Mouse (Mus musculus) urinary bladder, postnatal 25 days (tissue): ENCODE results near the gene Utp4.
"Not testable (repeated sequence)": the region's sequence is repeated elsewhere in the genome, so short reads cannot be mapped to it uniquely, and the experiment has no call there.

Source experiments
- DNase-seq: peaks from one replicate; pipeline ENCODE4 v3.0.0; 2022; ENCODE audit warnings: low spot score

The Utp4 gene

GRCm38 (mm10) chr8:106893481-106894156 is at the start of gene Utp4:
Utp4 (plus strand) TSS chr8:106893636.
- DNase-seq: peak; percentile 89

DNA sequence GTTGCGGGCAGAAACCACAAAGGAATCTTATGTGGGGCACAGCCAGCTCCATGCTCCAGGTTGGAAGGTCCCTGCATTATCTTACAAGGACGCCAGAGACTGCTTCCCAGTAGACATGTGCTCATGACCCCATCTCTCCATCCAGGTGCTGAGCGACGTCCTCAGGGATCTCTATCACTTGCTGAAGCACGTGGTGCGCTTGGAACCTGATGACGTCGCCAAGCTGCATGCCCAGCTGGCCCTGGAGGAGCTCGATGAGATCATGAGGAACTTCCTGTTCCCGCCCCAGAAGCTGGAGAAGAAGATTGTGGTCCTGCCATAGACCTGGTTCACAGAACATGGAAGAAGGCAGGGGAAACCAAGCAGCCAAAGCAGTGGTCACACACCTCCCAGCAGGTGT is 43.4 kb upstream of the Utp4 start:
- no peak for DNase-seq

DNA sequence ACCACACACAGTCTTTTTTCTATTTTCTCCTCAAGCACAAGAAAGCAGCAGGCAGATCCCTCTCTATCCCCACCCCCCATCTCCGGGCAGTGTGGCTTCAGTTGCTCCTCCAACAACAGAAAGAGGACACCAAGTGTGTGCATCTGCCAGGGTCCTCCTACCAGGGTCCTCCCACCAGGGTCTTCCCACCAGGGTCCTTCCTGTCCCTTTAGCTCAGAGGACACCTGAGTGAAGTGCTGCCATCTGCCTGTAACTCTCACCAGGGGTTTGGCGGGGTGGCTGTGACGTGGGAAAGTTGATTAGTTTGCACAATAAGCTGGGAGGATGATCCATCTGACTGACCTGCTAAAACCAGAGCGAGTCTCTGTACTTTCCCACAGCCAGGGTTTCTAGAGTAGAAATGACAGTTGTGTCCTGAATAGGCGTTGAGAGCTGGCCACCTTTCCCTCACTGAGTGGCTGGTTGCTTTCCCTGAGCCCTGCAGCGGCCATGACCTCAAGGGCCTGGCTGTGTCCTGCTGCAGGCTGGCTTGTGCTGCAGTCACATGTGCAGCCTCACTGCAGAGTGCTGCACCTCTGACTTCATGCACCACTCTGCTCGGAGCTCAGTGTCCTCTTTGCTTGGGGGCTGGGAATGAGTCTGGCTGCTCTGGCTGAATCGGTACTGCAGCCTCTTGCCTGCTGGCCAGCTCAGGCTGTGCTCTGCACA is 38.7 kb upstream of the Utp4 start:
- no peak for DNase-seq

DNA sequence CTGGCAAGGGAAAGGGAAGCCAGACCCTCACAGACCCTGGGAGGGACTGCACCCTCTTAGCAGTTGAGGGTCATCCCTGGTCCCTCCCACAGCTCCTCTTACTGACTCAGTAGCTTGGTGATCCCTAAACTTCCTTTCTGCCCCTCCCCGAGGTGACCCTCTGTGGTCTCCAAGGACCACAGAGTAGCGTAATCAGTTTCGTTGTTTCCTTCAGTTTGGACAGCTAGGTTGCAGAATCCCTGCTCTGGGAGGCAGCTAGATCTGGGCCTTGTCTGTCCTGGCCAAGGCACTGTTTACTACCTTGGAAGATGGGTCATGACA is 38.2 kb upstream of the Utp4 start:
- DNase-seq: no peak

DNA sequence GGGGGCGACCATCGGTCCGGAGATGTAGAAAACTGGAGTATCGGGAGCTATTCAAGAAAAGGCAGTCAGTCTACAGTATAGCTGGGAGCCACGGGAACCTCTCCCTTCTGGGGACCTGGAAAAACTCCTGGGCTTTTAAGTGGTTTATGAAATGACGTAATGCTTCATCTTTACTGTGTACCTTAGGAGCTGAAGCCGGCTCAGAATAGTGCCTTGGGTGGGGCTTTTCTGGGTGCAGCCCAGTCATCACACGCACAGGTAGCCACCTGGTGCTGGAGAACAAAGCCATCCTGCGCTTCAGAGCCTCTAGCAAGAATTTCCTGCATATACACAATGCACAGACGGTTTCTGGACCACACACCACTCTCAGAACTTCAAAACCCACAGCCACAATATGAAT is 30.6 kb upstream of the Utp4 start:
- no peak for DNase-seq

GRCm38 (mm10) chr8:106865354-106865753 is 28.1 kb upstream of the Utp4 start:
- no peak for DNase-seq

DNA sequence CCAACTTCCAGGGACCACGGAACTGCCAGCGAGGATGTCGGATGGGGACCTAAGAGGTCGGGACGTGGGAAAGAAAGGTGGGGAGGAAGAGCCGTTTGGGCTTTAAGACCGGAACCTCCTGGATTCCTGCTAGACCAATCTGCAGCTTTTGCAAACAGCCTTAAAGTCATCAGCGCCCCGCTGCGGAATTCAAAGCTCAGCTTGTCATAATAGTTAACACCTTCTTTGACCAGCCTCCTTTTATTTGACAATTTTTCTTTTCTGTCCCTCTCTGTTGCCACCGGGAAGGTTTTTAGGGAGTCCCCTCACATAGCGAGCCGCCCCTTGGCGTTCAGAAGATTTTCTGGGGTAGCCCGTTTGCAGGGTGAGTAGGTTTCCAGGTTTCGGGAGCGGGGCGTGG is 23.4 kb upstream of the Utp4 start, which contains the start of gene Has3:
Has3 (plus strand) TSS at position 192 of the 400 bp plus-strand sequence.
- DNase-seq: no peak

GRCm38 (mm10) chr8:106870537-106871327 is 22.7 kb upstream of the Utp4 start:
- peak; percentile 55 for DNase-seq

DNA sequence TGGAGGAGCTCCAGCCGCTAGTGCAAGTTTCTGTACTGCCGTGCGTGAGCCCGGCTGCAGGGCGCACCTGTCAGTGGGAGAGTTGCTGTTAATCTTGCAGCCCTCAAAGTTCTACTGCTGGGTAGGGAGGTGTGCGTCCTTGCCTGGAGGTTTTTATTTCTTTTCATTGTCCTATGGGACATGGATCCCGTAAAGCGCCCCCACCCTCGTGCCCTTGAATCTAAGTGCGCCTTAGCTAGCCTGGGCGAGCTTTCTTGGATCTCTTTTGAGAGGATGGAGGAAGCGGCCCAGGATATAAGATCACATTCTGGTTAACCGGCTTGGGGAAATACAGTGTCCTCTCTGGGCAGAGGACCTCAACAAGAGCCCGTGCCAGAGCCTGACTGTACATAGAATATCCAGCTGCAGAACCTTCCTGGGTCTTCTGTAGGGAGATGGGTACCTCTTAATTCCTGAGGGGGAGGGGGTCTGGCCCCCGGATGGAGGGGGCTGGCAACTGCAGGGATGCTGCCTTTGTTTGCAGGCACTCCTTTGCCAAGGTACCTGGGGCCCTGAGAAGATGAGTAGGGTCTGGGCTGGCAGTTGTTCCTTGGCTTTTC is 22.0 kb upstream of the Utp4 start:
- DNase-seq: no peak

DNA sequence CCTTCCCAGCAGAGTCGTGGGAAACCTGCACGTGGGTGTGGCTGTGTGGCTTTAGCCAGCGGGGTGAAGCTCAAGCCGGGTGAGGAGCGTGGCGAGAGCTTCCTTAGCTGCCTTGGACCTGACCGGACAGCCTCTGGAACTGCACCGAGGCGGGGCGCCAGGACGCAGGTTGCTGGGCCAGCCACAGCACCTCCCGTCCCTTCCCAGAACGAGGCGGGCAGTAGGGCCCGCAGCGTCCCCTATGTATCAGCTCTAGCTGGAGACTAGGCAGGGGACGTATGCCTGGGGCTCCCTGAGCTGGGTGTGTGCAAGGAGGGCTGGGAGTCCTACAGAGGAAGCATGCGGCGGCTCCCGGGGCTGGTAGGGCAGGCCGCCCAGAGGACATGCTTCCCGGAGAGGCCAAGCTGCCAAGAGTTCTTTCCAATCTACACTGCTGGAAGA is 21.5 kb upstream of the Utp4 start:
- DNase-seq: peak; percentile 46

GRCm38 (mm10) chr8:106872454-106873034 is 20.9 kb upstream of the Utp4 start:
- DNase-seq: no peak

- no peak for DNase-seq
Observed at GRCm38 (mm10) chr8:106880121-106880707, 13.2 kb upstream of the Utp4 start.

DNA sequence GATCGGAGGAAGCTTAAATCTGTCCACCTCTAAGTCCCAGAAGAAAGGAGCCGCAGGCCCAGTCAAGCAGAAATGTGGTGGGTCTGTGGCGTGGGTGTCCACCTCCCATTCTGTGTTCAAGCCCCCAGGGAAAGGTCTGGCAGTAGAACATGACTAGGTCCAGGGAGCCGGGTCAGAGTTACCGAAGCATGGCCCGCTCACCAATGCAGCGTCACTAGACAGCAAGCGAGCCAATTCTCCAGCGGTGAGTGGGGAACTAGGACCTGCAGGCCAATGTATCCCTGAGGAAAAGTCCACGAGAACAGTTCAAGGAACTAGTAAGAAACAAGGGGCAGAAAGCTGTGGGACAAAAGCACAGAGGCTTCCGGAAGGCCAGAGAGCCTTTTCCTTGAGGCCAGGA is 9.3 kb upstream of the Utp4 start:
- DNase-seq: not testable (repeated sequence)

DNA sequence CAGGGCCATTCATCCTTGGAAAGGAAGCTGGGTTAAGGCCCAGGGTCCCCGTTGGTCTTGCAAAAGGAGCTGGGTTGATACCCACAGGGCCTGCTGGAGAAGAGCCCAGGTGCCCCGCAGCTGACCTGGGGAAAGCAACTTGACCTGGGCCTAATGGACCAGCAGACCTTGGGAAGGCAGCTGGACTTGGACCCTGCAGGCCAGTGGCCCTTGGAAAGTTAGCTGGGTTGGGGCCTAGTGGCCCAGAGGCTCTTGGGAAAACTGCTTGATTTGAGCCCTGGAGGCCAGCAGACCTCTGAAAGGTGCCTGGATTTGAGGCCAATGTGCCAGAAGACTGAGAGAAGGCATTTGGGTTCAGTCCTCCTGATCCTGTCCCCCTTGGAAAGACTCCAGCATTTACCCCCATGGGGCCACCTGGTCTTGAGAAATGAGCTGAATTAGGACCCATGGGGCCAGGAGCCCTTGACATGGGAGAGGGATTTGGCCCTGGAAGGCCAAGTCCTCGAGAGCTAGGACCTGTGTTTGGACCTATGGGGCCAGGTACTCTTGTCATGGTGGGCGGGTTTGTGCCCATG is 8.5 kb upstream of the Utp4 start:
- not testable (repeated sequence) for DNase-seq

DNA sequence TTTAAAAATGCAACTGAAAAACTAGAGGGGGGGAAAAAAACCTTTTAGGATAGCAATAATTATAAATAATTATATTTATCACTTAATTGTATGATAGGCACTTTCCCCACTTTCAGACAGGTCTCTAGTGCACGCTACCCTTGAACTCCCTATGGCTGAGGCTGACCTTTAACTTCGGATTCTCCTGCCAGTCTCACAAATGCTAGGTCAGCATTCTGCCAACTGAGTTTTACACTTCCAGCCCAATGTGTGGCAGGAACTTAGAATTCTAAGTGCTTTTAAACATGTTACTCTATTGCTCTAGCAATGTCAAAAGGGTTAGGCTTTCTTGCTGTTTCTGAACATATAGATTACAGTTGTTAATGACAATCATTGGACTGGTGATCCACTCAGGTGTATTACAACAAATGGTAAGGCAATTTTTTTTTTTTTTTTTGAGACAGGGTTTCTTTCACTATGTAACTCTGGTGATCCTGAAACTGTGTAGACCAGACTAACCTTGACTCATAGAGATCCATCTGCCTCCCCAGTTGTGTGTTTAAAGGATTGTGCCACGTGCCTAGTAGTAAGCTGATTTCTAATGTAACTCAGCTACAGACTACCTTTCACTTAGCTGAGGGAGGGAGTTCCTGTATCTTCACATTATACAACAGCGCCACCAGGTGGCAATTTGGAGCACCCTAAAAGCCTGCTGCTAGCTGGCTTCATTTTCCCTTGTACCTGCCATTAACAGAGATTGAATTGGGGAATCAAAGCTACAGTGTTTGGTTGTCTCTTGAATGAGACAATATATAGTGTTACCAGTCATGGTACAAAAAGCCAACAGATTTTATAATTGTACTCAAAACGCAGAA is 5.9 kb upstream of the Utp4 start:
- peak; percentile 73 for DNase-seq

DNA sequence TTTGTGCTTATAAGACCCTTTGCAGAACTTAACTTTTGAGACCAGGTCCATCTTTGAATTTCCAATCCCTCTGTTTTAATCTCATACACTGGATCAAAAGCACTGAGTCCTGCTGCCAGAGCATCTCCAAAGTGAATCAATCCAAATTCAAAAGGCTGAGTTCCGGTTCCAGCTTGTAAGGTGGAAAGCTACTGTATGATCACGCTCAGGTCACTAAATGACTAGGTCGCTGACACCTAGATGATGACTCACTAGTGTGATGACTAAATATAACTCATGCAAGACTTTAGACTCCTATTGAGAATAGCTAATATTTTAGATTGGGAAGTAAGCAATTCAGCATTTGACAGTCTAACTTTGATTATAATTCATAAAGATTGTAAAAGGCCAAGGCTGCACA is 4.6 kb upstream of the Utp4 start:
- no peak for DNase-seq

DNA sequence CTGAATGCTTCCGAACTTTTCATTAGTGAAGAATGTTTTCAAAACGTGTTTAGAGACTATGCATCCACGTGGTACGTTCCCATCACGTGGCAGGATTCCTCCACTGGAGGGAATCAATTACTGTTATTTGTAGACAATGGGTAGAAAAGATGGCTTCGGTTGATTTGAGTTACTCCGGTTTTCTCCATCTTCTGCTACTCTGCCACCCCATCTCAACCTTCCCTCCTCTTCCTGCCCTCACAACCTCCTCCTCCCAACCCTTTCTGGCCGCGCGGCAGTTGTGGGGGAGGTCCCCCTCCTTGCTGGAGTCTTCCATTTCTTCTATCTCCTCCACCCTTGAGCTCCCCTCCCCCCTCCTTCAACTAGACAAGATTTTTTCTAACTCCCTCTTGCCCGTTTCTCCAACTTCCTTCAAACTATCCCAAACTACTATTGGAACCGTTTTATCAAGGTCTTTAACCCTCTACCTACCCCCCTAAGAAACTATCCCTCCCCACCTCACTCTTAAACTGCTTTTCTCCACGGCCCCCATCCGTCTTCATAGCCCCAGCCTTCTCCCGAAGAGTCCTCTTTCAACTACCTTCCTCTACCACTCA is 1.1 kb upstream of the Utp4 start:
- DNase-seq: peak; percentile 26

DNA sequence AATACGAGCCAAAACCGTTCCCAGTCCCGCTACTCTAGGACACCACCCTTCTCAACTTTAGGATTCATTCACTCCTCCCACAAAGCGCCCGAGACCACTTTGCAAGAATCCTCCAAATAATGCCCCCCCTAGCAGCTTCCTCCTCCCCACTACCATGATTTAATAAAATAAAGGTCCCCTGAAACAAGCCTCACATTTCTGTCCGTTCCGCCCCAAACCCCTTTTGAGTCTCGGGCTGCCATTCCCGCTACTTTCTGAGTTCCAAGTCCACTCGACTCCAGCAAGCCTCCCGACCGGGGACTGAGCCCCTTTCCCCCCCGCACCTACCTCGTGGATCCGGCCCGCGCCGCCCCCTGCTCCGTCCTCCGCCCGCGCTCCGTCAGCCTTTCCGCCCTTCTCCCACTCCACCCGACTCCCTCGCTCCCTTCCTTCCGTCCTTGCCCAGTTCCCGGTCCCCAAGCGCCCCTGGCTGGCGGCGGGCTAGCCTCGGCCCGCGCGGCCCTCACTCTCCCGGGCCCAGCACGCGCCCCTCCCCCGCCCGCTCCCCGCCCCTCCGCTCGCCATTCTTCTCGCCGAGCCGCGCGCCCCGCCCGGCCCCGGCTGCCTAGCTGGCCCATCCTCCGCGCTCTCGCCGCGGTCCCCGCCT is 507 bp upstream of the Utp4 start:
- no peak for DNase-seq

GRCm38 (mm10) chr8:106899473-106899872 is 6.0 kb downstream of the Utp4 start:
- DNase-seq: no peak
